Mouse (Mus musculus): ENCODE data around the gene Stra6l.

DNA sequence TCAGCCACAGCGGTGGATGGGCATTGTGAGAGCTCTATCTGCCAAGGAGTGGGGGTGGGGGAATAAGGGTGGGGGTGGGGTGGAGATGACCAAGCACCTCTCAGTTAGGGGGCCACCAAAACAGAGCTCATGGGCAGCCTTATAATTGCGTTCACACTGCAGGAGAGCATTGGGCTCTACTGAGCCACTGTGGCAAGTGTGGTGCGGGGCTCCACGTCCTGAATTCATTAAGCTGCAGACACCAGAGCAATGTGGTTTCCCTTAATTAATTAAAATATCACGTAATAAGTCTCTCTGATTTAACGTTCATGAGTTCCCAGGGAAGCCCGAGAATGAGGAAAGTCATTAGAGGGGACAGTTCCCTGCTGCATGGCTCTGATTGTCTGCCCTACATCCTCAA lies 40.4 kb upstream of the Stra6l start:
- no peak for TF ChIP-seq CTCF (IDR thresholded peaks at IDR 0.05; ENCODE audit: control insufficient read depth, insufficient read depth, insufficient read length)
- TF ChIP-seq USF1 (IDR thresholded peaks at IDR 0.05; ENCODE audit: low read depth), result no peak
- TF ChIP-seq MYOD1 (IDR thresholded peaks at IDR 0.05; ENCODE audit: control insufficient read depth, insufficient read length, low read depth), result no peak
- TF ChIP-seq MYOG (IDR thresholded peaks at IDR 0.05; ENCODE audit: control insufficient read depth, extremely low read depth, insufficient read length), result no peak
- TF ChIP-seq MAX (IDR thresholded peaks at IDR 0.05), result no peak
- no peak for TF ChIP-seq CEBPB (IDR thresholded peaks at IDR 0.05; ENCODE audit: low read depth)
- no peak for TF ChIP-seq FOSL1 (IDR thresholded peaks at IDR 0.05; ENCODE audit: insufficient read depth, low read length, poor library complexity, severe bottlenecking)

All from C2C12 (cell line).